Mouse (Mus musculus): ENCODE results near the gene Pde7b.

Pde7b gene

DNA sequence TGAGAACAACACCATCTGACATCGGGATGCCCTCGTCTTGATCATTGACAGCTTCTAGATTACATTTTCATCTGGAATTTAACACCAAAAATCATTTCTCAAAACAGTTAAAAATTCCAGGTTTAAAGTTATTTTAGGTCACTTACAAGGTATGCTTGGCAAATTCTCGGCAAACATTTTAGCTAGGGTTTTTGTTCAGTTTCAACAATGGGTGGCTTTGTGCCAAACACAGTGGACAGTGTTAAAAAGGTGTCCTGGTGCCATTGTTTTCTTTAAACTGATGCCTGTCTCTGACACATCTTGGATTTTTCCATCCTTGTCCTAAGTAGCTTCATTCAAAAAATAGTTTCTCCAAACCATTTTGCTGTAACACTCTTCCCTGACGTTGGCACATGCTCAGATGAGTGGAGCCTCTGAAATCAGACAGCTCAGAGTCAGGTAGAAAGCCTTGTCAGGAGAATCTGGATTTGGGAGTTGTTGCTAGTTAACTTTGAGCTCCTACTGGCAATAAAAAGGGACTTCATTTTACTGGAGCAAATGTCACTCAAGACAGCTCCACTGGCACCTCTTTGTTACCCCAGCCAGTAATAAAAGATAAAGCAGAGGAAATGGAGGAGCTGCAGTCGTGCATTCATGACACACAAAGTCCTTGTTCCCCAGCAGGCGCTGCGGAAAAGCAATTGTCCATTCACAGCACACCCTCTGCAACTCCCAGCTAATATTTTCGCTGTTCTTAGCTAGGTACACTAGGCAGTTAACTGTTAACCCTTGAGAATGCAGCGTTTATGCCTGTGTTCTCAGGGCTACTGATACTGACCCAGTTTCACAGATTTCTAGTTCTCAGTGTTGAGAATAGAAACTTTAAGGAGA, 2.0 kb downstream of the Pde7b start:
- DNase-seq (ENCODE audit: low spot score in 2 of 2) = no peak

DNA sequence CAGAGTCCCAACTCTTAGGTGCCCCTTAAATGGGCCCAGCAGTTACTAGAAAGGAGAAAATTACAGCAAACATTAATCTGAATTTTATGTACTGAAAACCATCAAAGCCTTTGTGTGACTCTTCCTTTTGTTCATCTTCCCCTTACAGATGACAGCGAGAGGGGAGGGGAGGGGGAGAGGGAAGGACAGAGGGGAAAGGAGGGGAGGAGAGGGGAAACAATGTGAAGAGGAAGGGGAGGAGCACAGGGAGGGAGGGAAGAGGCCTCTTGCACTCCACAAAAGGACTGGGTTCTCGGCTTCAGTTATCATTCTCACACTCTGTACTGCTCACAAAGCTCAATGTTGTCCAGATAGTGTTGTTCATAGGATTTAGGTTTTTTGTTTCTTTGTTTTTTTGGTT, 5.7 kb downstream of the Pde7b start:
- DNase-seq (ENCODE audit: low spot score in 2 of 2) = no peak

DNA sequence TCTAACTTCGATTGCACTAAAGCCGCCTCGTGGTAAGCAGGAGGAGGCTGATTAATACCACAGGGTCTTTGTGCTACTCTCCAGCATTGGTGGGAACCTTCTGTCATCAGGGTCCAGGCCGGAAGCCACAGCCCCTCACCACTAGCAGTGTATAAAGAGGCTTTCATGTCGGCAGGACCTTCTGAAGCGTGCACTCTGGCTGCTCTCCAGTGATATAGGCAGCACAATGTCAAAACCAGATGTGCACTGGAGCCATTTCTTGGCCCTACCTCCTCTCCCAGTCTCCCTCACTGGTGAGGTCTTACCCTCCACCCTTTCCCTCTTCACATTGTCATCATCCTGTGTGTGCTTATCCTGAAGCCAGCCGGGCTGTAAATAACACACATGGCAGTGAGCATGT, 24.2 kb downstream of the Pde7b start:
- no peak for DNase-seq (ENCODE audit: low spot score in 2 of 2)

DNA sequence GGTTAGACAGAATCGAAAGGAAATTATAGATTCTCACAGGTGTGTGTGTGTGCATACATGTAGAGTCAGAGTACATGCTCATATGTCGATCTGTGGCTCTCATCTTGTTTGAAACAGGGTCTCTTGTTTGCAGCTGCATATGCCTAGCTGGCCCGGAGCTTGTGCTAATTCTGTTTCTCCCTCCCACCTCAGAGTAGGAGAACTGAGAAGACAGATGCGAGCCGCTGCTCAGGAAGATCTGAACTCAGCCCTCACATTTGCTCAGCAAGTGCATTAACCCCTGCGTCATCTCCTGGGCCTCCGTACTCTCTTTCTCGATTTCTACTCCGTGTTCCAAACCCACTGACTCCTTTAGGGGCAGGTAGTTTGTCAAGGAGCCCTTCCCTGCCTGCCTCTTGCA, 25.0 kb downstream of the Pde7b start:
- no peak for DNase-seq (ENCODE audit: low spot score in 2 of 2)

DNA sequence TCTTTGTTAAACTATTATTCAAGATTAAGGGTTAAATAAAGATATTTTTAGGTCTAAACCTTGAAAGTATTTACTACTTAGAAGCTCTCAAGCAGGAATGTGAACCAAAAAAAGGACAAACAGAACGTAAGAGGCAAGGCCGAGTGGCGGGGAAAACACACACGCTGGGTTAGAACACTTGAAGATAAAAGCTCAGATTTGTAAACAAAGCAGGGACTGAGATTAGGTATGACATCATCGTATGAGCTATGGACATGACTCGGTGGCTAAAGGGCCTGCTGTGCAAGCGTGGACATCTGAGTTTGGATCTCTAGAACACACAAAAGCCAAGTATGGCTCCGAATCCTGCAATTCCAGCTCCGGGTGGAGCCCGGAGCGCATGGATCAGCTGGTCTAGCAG, 29.2 kb downstream of the Pde7b start:
- no peak for DNase-seq (ENCODE audit: low spot score in 2 of 2)

DNA sequence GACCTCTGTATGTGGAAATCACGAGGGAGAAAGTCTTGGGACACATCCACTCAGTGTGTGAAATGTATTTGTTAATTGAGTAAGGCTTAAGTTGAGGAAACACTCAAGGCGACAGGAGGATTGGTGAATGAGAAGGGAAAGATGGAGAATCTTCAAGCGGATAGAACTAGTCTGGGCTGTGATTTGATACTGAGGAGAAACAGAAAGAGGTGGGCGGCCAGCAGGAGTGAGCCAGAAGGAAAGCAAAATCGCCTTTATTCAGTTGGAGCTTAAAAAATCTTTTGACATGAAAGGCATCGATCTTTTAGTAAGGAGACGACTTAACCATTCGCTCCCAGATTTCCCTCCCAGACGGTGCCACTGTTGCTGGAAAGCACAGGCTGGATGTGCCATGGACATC, 34.9 kb downstream of the Pde7b start:
- no peak for DNase-seq (ENCODE audit: low spot score in 2 of 2)

DNA sequence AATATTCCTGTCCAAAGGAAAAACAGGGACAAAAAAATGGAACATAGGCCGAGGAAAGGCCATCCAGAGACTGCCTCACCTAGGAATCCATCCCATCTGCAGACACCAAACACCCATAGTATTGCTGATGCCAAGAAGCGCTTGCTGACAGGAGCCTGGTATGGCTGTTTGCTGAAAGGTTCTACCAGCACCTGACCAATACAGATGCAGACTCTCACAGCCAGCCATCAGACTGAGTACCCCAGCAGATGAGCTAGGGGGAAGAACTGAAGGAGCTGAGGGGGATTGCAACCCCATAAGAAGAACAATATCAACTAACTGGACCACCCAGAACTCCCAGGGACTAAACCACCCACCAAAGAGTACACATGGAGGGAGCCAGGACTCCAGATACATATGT, 40.7 kb downstream of the Pde7b start:
- no peak for DNase-seq (ENCODE audit: low spot score in 2 of 2)

DNA sequence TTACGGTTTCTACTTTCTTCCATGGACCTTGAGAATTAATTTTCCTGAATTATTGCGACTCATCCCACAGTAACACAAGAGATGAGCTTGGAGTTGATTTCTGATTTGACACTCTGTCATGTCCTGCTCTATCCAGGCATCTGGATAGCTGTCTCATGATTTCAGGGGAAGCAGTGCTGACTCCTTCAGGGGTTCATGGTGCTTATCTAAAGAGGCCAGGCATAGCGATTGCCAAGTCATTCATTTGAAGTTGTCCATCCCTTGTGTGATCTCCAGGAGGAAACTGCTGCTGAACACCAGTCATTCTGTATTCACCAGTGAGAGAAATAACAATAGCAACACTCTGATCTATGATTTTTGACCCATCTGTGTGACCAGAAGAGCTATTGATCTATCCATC, 43.9 kb downstream of the Pde7b start:
- no peak for DNase-seq (ENCODE audit: low spot score in 2 of 2)

DNA sequence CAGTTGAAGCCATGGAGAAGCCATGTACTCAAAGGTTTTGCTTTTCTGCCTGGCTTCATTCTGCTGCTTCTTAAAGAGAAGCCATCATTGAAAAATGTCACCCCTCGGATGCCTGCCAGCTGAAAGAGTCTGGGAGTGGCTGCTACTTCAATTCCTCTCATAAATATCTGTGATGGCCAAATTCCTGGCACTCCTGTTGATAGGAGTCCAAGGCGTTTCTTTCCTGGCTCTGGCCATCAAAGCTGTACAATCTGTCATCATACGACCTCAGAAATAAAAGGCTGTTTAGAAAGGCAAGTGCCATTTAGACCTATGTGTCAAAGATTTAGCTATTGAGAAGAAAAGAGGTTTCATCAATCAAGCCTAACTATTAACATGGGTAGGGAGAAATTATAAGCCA, 49.6 kb downstream of the Pde7b start:
- DNase-seq (ENCODE audit: low spot score in 2 of 2) = no peak

DNA sequence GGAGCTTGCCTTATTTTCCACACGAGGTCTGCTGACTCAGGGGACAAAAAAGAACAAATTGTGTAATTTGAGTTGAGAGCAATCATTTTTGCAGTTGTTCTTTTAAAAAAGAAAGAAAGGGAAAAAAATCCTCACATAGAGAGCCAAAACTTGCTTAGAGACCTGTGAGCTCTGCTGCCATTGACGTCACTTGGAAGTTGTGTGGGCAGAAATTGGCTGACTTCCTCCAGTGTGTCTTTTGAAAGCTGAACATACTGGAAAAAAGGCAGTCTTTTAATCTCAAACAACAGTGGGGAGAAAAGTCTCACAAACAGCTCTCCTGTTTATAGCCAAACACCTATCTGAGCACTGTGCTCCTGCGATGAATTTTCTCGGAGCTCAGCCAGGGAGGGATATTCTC, 51.1 kb downstream of the Pde7b start:
- DNase-seq (ENCODE audit: low spot score in 2 of 2) = no peak

DNA sequence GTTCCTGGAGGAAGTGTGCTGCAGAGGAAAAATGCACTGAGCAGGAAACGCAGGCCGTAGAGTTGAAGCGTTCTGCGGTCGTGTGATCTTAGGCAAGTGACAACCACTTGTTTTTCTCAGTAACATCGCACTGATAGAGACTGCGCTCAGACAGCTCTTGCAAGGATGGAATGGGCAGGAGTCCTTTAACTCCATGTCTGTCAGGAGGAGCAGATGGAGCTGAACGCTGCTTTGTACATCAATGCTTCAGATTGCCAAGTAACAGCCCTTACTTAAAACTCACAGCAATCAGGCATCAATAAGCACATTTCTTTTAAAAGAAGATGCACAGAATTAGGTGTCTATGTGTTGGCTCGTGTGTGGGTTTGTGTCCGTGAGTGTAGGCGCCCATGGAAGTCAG, 52.3 kb downstream of the Pde7b start:
- no peak for DNase-seq (ENCODE audit: low spot score in 2 of 2)

DNA sequence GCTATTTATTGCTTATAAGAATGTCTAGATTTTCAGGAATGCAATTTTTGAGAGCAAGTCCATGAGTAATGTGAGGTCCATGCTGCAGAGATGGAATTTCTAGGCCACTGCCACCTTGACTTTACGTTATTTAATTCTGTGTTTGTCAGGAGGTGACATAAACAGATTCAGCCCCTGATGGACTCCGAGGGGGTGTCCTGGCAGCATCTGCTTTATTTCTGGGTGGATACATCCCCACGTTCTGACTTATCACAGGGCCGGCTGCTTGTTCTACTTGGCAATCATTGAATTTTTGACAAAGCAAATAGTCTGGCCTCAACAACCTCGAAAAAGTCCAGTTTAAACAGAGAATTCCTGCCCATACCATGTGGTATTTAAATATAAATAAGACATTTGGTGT, 53.3 kb downstream of the Pde7b start:
- DNase-seq (ENCODE audit: low spot score in 2 of 2) = no peak

DNA sequence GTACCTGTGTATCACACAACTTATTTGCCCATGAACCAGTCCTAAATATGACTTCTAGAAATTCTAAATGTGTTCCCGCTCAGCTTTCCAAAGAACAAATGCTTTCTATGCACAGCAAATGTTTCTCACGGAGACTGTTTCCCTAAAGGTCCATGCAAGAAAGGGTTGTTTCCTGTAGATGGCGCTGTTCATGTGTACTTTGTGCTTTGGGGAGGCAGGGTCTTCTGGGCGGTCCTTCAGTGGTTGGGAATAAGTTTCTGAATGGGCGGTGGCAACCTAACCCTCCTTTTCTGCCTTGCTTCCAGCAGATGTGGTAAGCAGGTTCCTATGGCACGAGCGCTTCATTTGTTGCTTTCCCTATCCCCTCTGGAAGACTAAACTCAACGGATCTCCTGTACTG, 54.3 kb downstream of the Pde7b start:
- no peak for DNase-seq (ENCODE audit: low spot score in 2 of 2)

DNA sequence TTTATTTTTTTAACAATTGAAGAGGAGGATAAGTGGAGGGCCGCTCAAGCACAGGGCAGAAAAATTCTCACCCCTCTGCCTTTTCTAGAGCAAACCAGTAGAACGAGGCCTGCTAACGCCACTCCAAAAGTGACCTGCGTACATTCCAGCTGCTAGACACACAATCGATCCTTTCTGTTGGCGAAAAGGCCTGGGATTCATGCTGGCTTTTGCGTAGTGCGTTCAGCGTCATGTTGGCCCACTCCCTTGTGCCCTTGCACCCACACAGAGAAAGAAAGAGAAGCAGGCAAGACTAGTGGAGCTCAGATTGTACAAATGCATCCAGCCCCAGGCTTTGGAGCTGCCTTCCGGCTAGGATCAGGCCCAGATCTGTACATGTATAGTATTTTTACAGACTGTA, 55.4 kb downstream of the Pde7b start:
- no peak for DNase-seq (ENCODE audit: low spot score in 2 of 2)

DNA sequence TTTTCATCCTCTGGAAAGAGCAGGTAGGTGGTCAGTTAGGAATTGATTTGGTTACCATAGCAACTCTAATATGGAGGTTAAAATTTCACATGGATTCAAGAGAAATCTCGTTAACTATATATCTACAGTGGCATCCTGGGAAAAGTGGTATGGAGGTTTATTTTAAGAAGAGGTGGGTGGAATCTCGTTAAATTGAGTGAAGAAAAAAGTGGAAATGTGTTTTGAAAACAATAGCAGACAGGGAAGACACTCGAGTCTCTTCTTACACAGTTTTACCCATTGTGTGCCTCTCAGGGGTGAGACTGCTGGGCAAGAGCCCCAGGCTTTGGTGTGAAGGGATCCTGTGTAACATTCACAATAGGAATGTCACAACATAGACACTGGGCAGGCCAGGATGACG, 56.3 kb downstream of the Pde7b start:
- DNase-seq (ENCODE audit: low spot score in 2 of 2) = no peak

DNA sequence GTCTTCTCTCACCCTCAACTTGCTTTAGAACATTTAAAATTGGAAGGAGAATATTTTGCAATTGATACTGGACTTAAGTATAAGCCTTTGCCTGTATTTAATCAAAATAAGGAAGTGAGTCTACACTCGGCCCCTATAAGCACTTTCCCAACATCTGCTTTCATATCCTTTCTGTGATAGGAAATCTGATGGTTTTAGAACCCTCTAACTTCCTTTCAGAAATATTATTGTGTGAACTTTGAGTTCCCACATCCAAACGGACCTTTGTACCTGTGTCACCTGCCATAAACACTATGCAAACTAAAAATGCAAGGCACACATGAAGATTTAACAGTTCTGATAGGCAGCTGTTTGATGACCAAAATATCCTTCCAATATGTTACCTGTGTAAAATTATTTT, 58.2 kb downstream of the Pde7b start:
- no peak for DNase-seq (ENCODE audit: low spot score in 2 of 2)

DNA sequence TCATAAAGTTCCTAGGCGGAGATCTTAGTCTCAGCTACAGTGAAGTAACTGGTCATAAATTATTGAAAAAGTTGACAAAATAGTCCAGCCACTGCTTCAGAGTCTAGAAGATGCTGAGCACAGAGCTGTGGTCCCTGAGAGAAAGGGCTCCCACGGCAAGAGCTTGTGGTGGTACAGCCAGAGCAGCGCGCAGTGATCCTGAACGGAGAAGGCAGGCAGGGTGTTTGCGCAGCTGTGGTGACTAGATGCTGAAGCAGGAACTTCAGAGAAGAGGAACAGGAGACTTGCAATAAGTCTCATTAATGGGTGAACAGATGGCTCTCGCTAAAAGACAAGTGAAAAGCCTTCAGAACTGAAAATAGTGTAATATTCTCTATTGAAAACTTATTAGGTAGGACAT, 61.9 kb downstream of the Pde7b start:
- no peak for DNase-seq (ENCODE audit: low spot score in 2 of 2)

DNA sequence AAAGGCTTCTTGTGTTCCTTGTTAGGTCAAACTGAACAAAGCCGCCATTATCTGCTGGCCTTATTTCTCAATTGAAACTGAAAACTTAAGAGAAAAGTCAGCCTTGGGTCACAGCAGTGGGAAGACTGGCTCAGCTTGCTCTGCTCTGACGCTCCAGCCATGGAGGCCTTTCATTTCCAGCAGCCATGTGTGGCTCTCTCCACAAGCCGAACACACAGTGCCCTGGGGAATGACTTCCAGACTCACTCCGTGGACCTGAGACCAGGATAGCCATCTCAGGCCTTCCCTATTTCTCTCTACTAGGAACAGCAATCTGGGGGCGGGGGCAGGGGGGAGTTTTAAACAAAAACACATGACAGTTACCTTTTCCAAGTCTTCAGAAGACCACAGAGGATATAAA, 63.2 kb downstream of the Pde7b start:
- DNase-seq (ENCODE audit: low spot score in 2 of 2) = no peak

DNA sequence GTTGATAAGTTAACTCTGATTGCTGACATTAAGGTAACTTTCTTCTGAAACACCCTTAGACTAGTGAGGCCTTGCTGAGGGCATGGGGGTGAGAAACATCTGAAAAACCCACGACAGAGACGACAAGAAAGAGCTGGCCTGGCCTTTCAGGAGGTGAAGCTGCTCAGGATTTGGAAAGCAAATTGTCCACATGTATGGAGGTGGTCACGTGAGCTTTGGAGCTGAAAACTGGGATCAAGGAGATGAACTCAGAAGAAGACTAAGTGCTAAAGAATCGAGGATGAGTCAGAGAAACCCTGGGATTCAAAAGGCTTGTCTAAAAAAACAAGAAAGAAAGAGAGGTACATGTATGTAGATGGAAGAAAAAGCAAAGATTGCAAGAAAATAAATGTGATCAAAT, 65.2 kb downstream of the Pde7b start:
- DNase-seq (ENCODE audit: low spot score in 2 of 2) = no peak

DNA sequence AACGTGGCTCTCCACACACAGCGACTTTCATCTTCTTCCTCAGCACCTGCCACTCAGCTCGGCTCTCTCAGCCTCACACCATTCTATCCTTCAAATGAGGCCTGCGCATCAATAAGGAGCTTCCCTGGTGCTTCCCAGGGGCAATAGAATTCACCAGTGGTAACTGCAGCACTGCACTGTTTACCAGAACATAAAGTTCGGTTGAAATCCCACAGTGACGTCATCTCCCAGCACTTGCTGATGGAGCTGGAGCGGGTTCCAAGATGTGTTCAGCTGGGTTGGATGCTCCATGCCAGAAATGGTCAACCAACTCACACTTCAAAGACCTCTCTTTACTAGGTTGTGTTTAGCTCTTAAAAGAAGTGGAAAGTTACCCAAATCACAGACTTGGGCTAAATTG, 65.6 kb downstream of the Pde7b start:
- DNase-seq (ENCODE audit: low spot score in 2 of 2) = no peak

DNA sequence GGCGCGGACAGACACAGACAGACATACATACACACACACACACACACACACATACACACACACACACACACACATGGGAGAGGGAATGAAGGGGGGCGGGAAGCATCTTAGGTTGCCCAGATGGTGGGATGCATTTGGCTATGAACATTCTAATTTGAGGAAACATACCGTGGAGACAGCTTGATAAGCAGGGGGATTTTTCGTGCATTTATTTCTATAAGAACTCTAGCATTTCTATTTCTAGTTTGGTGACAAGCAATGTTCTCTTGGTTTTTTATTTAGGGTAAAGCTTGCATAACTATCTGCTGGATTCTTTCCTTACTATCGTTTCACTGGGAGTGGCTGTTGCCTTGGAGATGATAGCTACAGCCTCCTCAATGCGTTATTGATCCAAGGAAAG, 66.2 kb downstream of the Pde7b start:
- no peak for DNase-seq (ENCODE audit: low spot score in 2 of 2)

DNA sequence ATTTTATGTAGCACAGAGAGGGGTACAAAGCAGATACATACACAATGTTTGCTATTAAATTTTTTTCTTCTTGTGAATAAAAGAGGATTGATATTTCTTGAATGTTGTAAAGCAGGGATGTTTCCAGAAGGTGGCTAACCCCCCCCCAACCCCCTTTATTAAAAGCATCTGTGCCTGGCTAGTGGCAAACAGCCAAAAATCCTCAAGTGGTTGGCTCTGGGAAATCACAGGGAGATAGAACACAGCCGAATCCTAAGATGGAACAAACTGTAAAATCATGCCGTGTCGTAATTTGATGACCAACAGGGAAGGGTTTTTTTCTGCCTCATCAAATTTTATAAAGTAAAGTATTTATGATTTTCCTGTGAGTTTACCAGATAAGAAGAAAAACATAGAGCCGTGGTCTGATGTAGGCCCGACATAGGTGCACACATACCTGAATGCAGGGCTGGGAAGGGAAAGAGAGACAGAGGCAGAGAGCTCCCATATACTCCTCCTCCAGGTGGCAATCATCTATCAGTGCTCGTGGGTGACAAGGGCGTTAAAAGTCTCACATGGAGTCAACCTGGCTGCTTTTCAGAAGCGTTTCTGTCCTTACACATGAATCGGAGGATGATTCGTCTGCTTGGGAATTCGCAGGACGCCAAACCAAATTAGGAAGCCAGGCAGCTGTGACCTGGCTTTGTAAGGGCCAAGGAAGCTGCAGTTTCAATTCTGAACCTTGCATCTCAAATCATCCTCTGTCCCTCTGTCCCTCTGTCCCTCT, 67.4 kb downstream of the Pde7b start:
- DNase-seq (ENCODE audit: low spot score in 2 of 2) = no peak

DNA sequence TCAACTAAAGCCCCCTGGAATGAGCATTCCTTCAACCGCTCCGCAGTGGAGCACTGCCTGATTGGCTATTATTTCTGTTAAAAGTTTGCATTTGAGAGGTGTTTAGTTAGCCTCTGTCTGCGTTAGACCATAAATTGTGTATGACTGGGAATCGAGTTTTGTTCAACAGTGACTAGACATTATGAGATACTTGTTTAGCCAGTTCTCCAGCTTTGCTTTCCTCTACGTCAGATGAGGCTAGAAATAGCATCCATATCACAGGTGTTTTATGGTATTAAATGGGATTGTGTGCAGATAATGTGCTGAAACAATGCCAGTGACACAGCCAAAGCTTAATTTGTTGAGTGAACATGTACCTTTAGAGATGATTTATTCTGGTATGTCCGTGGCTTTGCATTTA, 70.3 kb downstream of the Pde7b start:
- DNase-seq (ENCODE audit: low spot score in 2 of 2) = no peak
